In the genomic region with DNA sequence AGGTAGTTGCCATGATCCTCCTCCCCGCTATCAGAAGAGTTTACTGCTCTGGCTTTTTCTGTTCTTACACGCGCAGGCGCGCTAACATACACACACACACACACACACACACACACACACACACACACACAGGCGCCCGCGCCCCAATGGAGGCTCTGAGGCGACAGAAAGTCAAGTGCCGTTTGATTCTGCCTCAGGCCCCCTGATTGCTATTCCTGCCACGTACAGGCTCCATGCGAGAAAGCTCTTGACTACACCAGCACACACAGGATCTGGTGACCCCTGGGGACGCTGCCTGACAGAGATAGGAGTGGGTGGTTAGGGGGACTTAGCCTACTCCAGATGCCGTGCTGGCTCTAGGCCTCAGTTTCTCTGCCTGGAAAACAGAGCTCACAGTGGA, we compare ENCODE assay signal across 9 mouse cellular contexts. TPM values are rescaled to one million over a fixed set of nuclear protein-coding genes. Genes with fewer than 3 reads are reported as not detected.
DNase-seq lines count a peak whose midpoint lies in the region; ATAC-seq and TF ChIP-seq lines count a peak whose summit lies in the region.
"Had no signal": no experiment of that assay in that cellular context is flagged by ENCODE, and none has a peak within 500 bp of the region (broad histone marks: within the 10 kb centered on the region; RNA-seq: fewer than 3 reads in every experiment).

No protein-coding gene starts in this region.

- H3K9me3 ChIP-seq in heart, embryonic 12.5 days (replicated peaks), result no peaks in the 10 kb centered on the region
- no peaks in the 10 kb centered on the region for H3K9me3 ChIP-seq in hindbrain, embryonic 15.5 days
- H3K9me3 ChIP-seq in midbrain, embryonic 10.5 days (replicated peaks), result no peaks in the 10 kb centered on the region
- H3K9me3 ChIP-seq in lung, postnatal 0 days (ENCODE audit: low read length), result no peaks in the 10 kb centered on the region
- H3K9me3 ChIP-seq: liver, embryonic 13.5 days had no signal

- no peak overlapping the region for H3K27ac ChIP-seq in heart, embryonic 12.5 days (ENCODE audit: poor library complexity, severe bottlenecking)
- peak overlapping the region; percentile 85 for H3K27ac ChIP-seq in hindbrain, embryonic 15.5 days (replicated peaks)
- H3K27ac ChIP-seq in midbrain, embryonic 10.5 days (replicated peaks), result peak overlapping the region; percentile 95
- H3K27ac ChIP-seq in lung, postnatal 0 days (ENCODE audit: low read length), result no peak overlapping the region
- H3K27ac ChIP-seq: liver, embryonic 13.5 days had no signal

- intact Hi-C loops in heart, postnatal 25 days (cut with DNase I), result no loop called here

- 0 out of 2 replicates have a peak overlapping the region, but pooled peaks have one; percentile 5 for H3K4me2 ChIP-seq in heart, embryonic 12.5 days
- H3K4me2 ChIP-seq in hindbrain, embryonic 15.5 days, result peak overlapping the region; percentile 73
- H3K4me2 ChIP-seq in lung, postnatal 0 days (replicated peaks; ENCODE audit: low read depth, low read length), result no peak overlapping the region

- 35% methylated on average over 14 of the region's 14 CpGs for WGBS in heart, embryonic 12.5 days
- WGBS in hindbrain, embryonic 15.5 days, result 9% methylated on average over 14 of the region's 14 CpGs
- 50% methylated on average over 14 of the region's 14 CpGs for WGBS in midbrain, embryonic 10.5 days
- WGBS in lung, postnatal 0 days, result 45% methylated on average over 14 of the region's 14 CpGs

- H3K4me3 ChIP-seq in heart, embryonic 12.5 days, result no peak overlapping the region
- peak overlapping the region; percentile 65 for H3K4me3 ChIP-seq in hindbrain, embryonic 15.5 days
- H3K4me3 ChIP-seq in midbrain, embryonic 10.5 days, result peak overlapping the region; percentile 62
- H3K4me3 ChIP-seq in lung, postnatal 0 days (ENCODE audit: low read depth, low read length), result no peak overlapping the region

- H3K4me1 ChIP-seq in heart, embryonic 12.5 days (replicated peaks), result peaks cover 37% of the 10 kb centered on the region
- peaks cover 45% of the 10 kb centered on the region for H3K4me1 ChIP-seq in hindbrain, embryonic 15.5 days (replicated peaks)
- H3K4me1 ChIP-seq in midbrain, embryonic 10.5 days, result peaks cover 50% of the 10 kb centered on the region
- no peaks in the 10 kb centered on the region for H3K4me1 ChIP-seq in lung, postnatal 0 days (ENCODE audit: insufficient read depth, low read depth, low read length)

- H3K36me3 ChIP-seq in heart, embryonic 12.5 days, result peaks cover 32% of the 10 kb centered on the region
- H3K36me3 ChIP-seq in hindbrain, embryonic 15.5 days, result peaks cover 15% of the 10 kb centered on the region
- H3K36me3 ChIP-seq in midbrain, embryonic 10.5 days, result peaks cover 64% of the 10 kb centered on the region
- peaks cover 11% of the 10 kb centered on the region for H3K36me3 ChIP-seq in lung, postnatal 0 days (ENCODE audit: insufficient read depth, low read length)

- DNase-seq in heart, postnatal 25 days (ENCODE audit: low spot score), result no peak
- peak; percentile 53 for DNase-seq in embryo, embryonic 10 days (ENCODE audit: low spot score)
- peak; percentile 77 for DNase-seq in midbrain, embryonic 10.5 days (ENCODE audit: low spot score)
- DNase-seq in urinary bladder, adult 2 months (ENCODE audit: low spot score), result no peak
- DNase-seq in liver, result no peak
- DNase-seq in lung, postnatal 0 days (ENCODE audit: low spot score), result no peak
- DNase-seq: liver, embryonic 13.5 days had no signal

- H3K9ac ChIP-seq in heart, embryonic 12.5 days, result no peak overlapping the region
- peak overlapping the region; percentile 80; the same call in 1 of the 2 replicates for H3K9ac ChIP-seq in hindbrain, embryonic 15.5 days
- no peak overlapping the region for H3K9ac ChIP-seq in lung, postnatal 0 days (replicated peaks; ENCODE audit: low read depth)

- TF ChIP-seq CTCF in lung, postnatal 0 days (IDR thresholded peaks at IDR 0.05), result no peak

- H3K27me3 ChIP-seq in heart, embryonic 12.5 days (replicated peaks), result peaks cover 30% of the 10 kb centered on the region
- no peaks in the 10 kb centered on the region for H3K27me3 ChIP-seq in hindbrain, embryonic 15.5 days
- peaks cover 21% of the 10 kb centered on the region; the same call in 1 of the 2 replicates for H3K27me3 ChIP-seq in midbrain, embryonic 10.5 days (ENCODE audit: low read depth, poor library complexity, severe bottlenecking)
- no peaks in the 10 kb centered on the region for H3K27me3 ChIP-seq in lung, postnatal 0 days (replicated peaks; ENCODE audit: insufficient read depth, low read length)

- no peak for ATAC-seq in heart, embryonic 12.5 days (ENCODE audit: insufficient number of reproducible peaks, low FRiP score)
- ATAC-seq in hindbrain, embryonic 15.5 days (ENCODE audit: low FRiP score, low read depth), result peak; percentile 53
- ATAC-seq in lung, postnatal 0 days, result no peak

- no peak for TF ChIP-seq EP300 in lung, postnatal 0 days (IDR thresholded peaks at IDR 0.05)

RNA-seq across cellular contexts. Expression of gene Shd, which starts 0.7 kb away (rescaled TPM):
- polyA plus RNA-seq in heart, embryonic 12.5 days (2016; fragmentation: Nextera tagmentation; extraction: Ambion mirVana), result 7.2 and 9.2 TPM in 2 replicates
- total RNA-seq in heart, postnatal 25 days (2021), result under 1 TPM; 0.49 to 0.92 TPM
- polyA plus RNA-seq in hindbrain, embryonic 15.5 days (2015; fragmentation: Nextera tagmentation; extraction: Ambion mirVana), result 174 and 179 TPM in 2 replicates
- polyA plus RNA-seq in midbrain, embryonic 10.5 days (2016; fragmentation: Nextera tagmentation; extraction: Ambion mirVana), result 68.4 and 103 TPM in 2 replicates
- polyA plus RNA-seq in urinary bladder, adult 2 months (2012; rRNA removed), result 1.0 and 1.7 TPM in 2 replicates
- polyA plus RNA-seq in lung, postnatal 0 days (2015; fragmentation: Nextera tagmentation; extraction: Ambion mirVana), result 3.1 and 3.4 TPM in 2 replicates

RNA-seq across cellular contexts. Expression of gene Yju2, which starts 10.7 kb away (rescaled TPM):
- 17.4 and 17.5 TPM in 2 replicates for polyA plus RNA-seq in heart, embryonic 12.5 days (2016; fragmentation: Nextera tagmentation; extraction: Ambion mirVana)
- 1 to 10 TPM; 9.6 to 9.7 TPM for total RNA-seq in heart, postnatal 25 days (2021)
- 22.7 and 22.9 TPM in 2 replicates for polyA plus RNA-seq in hindbrain, embryonic 15.5 days (2015; fragmentation: Nextera tagmentation; extraction: Ambion mirVana)
- polyA plus RNA-seq in midbrain, embryonic 10.5 days (2016; fragmentation: Nextera tagmentation; extraction: Ambion mirVana), result 31.0 and 34.0 TPM in 2 replicates
- polyA plus RNA-seq in urinary bladder, adult 2 months (2012; rRNA removed), result 10.1 and 11.1 TPM in 2 replicates
- polyA plus RNA-seq in lung, postnatal 0 days (2015; fragmentation: Nextera tagmentation; extraction: Ambion mirVana), result 16.8 and 19.2 TPM in 2 replicates

RNA-seq across cellular contexts. Expression of gene Fsd1, which starts 16.7 kb away (rescaled TPM):
- polyA plus RNA-seq in heart, embryonic 12.5 days (2016; fragmentation: Nextera tagmentation; extraction: Ambion mirVana), result 5.2 and 5.6 TPM in 2 replicates
- under 1 TPM in 1 of 2 experiments, not detected in 1; 0.47 TPM for total RNA-seq in heart, postnatal 25 days (2021)
- 193 and 215 TPM in 2 replicates for polyA plus RNA-seq in hindbrain, embryonic 15.5 days (2015; fragmentation: Nextera tagmentation; extraction: Ambion mirVana)
- polyA plus RNA-seq in midbrain, embryonic 10.5 days (2016; fragmentation: Nextera tagmentation; extraction: Ambion mirVana), result 78.4 and 95.0 TPM in 2 replicates
- polyA plus RNA-seq in urinary bladder, adult 2 months (2012; rRNA removed), result 0.57 and 1.2 TPM in 2 replicates
- polyA plus RNA-seq in lung, postnatal 0 days (2015; fragmentation: Nextera tagmentation; extraction: Ambion mirVana), result 0.36 and 0.37 TPM in 2 replicates

RNA-seq across cellular contexts. Expression of gene Ebi3, which starts 17.1 kb away (rescaled TPM):
- polyA plus RNA-seq in heart, embryonic 12.5 days (2016; fragmentation: Nextera tagmentation; extraction: Ambion mirVana), result 0.40 TPM in 1 of 2 replicates, not detected in the other
- total RNA-seq in heart, postnatal 25 days (2021), result under 1 TPM; 0.75 to 0.81 TPM
- 5.9 and 6.4 TPM in 2 replicates for polyA plus RNA-seq in hindbrain, embryonic 15.5 days (2015; fragmentation: Nextera tagmentation; extraction: Ambion mirVana)
- 2.1 and 2.3 TPM in 2 replicates for polyA plus RNA-seq in midbrain, embryonic 10.5 days (2016; fragmentation: Nextera tagmentation; extraction: Ambion mirVana)
- polyA plus RNA-seq in urinary bladder, adult 2 months (2012; rRNA removed), result 2.9 and 3.1 TPM in 2 replicates
- polyA plus RNA-seq in lung, postnatal 0 days (2015; fragmentation: Nextera tagmentation; extraction: Ambion mirVana), result 3.1 and 3.3 TPM in 2 replicates

RNA-seq across cellular contexts. Expression of gene Zfp119b, which starts 20.3 kb away (rescaled TPM):
- 3.1 and 4.3 TPM in 2 replicates for polyA plus RNA-seq in heart, embryonic 12.5 days (2016; fragmentation: Nextera tagmentation; extraction: Ambion mirVana)
- total RNA-seq in heart, postnatal 25 days (2021), result 1 to 10 TPM; 3.1 to 3.6 TPM
- 7.5 and 8.3 TPM in 2 replicates for polyA plus RNA-seq in hindbrain, embryonic 15.5 days (2015; fragmentation: Nextera tagmentation; extraction: Ambion mirVana)
- 5.4 and 5.8 TPM in 2 replicates for polyA plus RNA-seq in midbrain, embryonic 10.5 days (2016; fragmentation: Nextera tagmentation; extraction: Ambion mirVana)
- polyA plus RNA-seq in urinary bladder, adult 2 months (2012; rRNA removed), result 5.4 TPM in 2 replicates
- polyA plus RNA-seq in lung, postnatal 0 days (2015; fragmentation: Nextera tagmentation; extraction: Ambion mirVana), result 10.0 and 11.0 TPM in 2 replicates

Comparison
In these comparisons a context has a peak if more than half of its experiments do, and no peak if none do; other contexts are left out.
1. H3K27ac ChIP-seq: peak in hindbrain, embryonic 15.5 days (single experiment) and midbrain, embryonic 10.5 days (single experiment); none in heart, embryonic 12.5 days (single experiment) and lung, postnatal 0 days (single experiment).
2. H3K4me3 ChIP-seq: peak in hindbrain, embryonic 15.5 days (single experiment) and midbrain, embryonic 10.5 days (single experiment); none in heart, embryonic 12.5 days (single experiment) and lung, postnatal 0 days (single experiment).
3. DNase-seq: peak in embryo, embryonic 10 days (single experiment) and midbrain, embryonic 10.5 days (single experiment); none in heart, postnatal 25 days (single experiment), urinary bladder, adult 2 months (single experiment), liver (single experiment) and lung, postnatal 0 days (single experiment).
4. RNA of gene Fsd1, which starts 16.7 kb away (polyA plus RNA-seq): 193 to 215 TPM in hindbrain, embryonic 15.5 days and 78.4 to 95.0 TPM in midbrain, embryonic 10.5 days; 5.2 to 5.6 TPM in heart, embryonic 12.5 days, 0.57 to 1.2 TPM in urinary bladder, adult 2 months and 0.36 to 0.37 TPM in lung, postnatal 0 days; every median in the first group is over 10 times any median in the second.